Mouse (Mus musculus): ENCODE results near the gene Ap2a2. TPM values are rescaled to one million over a fixed set of nuclear protein-coding genes. Genes with fewer than 3 reads are reported as not detected.

The Ap2a2 gene
- 100 to 1,000 TPM; 226 to 243 TPM for total RNA-seq (2021)
- long read RNA-seq, experiment 1, full-length matches to known transcripts, result 160 of 291 reads
- long read RNA-seq, experiment 1, partial matches to known transcripts, result 23 of 291 reads
- long read RNA-seq, experiment 1, other reads (novel, unspliced or antisense), result 108 of 291 reads
- long read RNA-seq, experiment 2, full-length matches to known transcripts, result 271 of 460 reads
- long read RNA-seq, experiment 2, partial matches to known transcripts, result 38 of 460 reads
- long read RNA-seq, experiment 2, other reads (novel, unspliced or antisense), result 151 of 460 reads

GRCm38 (mm10) chr7:141561682-141562391 lies at the start of gene Ap2a2:
Ap2a2 (plus strand) TSS chr7:141562173.
- peak; percentile 28; the same call in 1 of the 2 replicates for TF ChIP-seq CTCF (conservative IDR thresholded peaks at IDR 0.05)
- peak; percentile 87 to 89 for DNase-seq (ENCODE audit: low spot score in 2 of 2)
- Histone ChIP-seq H3K4me3 (peak within 1 kb of the TSS; percentile 94), H3K27ac (peak within 1 kb of the TSS; percentile 95)

- Histone ChIP-seq H3K27ac (no peak overlapping the region), H3K4me3 (no peak overlapping the region)
- DNase-seq (ENCODE audit: low spot score in 2 of 2), result no peak
- TF ChIP-seq CTCF (conservative IDR thresholded peaks at IDR 0.05), result no peak
Measured at GRCm38 (mm10) chr7:141517638-141518037, 44.3 kb upstream of the Ap2a2 start.

- TF ChIP-seq CTCF (conservative IDR thresholded peaks at IDR 0.05), result no peak
- Histone ChIP-seq H3K4me3 (no peak overlapping the region), H3K27ac (no peak overlapping the region; the same call in 1 of the 2 replicates)
- DNase-seq (ENCODE audit: low spot score in 2 of 2), result no peak
Measured at GRCm38 (mm10) chr7:141518296-141518695, 43.7 kb upstream of the Ap2a2 start.

- DNase-seq (ENCODE audit: low spot score in 2 of 2), result no peak
- H3K27ac ChIP-seq, result peak overlapping the region; percentile 23; the same call in 1 of the 2 replicates
- H3K4me3 ChIP-seq, result no peak overlapping the region
- TF ChIP-seq CTCF (conservative IDR thresholded peaks at IDR 0.05), result no peak
Measured at GRCm38 (mm10) chr7:141518926-141519325, 43.0 kb upstream of the Ap2a2 start.

- H3K27ac ChIP-seq, result no peak overlapping the region; the same call in 1 of the 2 replicates
- TF ChIP-seq CTCF (conservative IDR thresholded peaks at IDR 0.05), result no peak
- no peak for DNase-seq (ENCODE audit: low spot score in 2 of 2)
- no peak overlapping the region for H3K4me3 ChIP-seq
Measured at GRCm38 (mm10) chr7:141519795-141520194, 42.2 kb upstream of the Ap2a2 start.

- no peak overlapping the region for H3K4me3 ChIP-seq
- no peak for TF ChIP-seq CTCF (conservative IDR thresholded peaks at IDR 0.05)
- H3K27ac ChIP-seq, result no peak overlapping the region
- no peak for DNase-seq (ENCODE audit: low spot score in 2 of 2)
Measured at GRCm38 (mm10) chr7:141523007-141523406, 39.0 kb upstream of the Ap2a2 start.

GRCm38 (mm10) chr7:141524271-141524670 lies 37.7 kb upstream of the Ap2a2 start:
- Histone ChIP-seq H3K4me3 (no peak overlapping the region), H3K27ac (no peak overlapping the region)
- no peak for TF ChIP-seq CTCF (conservative IDR thresholded peaks at IDR 0.05)
- DNase-seq (ENCODE audit: low spot score in 2 of 2), result no peak

GRCm38 (mm10) chr7:141524760-141525579 lies 37.0 kb upstream of the Ap2a2 start:
- peak; percentile 75 to 80 for DNase-seq (ENCODE audit: low spot score in 2 of 2)
- Histone ChIP-seq H3K27ac (no peak overlapping the region), H3K4me3 (no peak overlapping the region)
- peak; percentile 95 for TF ChIP-seq CTCF (conservative IDR thresholded peaks at IDR 0.05)

- TF ChIP-seq CTCF (conservative IDR thresholded peaks at IDR 0.05), result no peak; the same call in 1 of the 2 replicates
- DNase-seq (ENCODE audit: low spot score in 2 of 2), result no peak
- no peak overlapping the region for H3K4me3 ChIP-seq
- H3K27ac ChIP-seq, result peak overlapping the region; percentile 15; the same call in 1 of the 2 replicates
Measured at GRCm38 (mm10) chr7:141525580-141525925, 36.4 kb upstream of the Ap2a2 start.

GRCm38 (mm10) chr7:141535570-141535969 lies 26.4 kb upstream of the Ap2a2 start:
- TF ChIP-seq CTCF (conservative IDR thresholded peaks at IDR 0.05), result no peak
- Histone ChIP-seq H3K27ac (no peak overlapping the region), H3K4me3 (no peak overlapping the region)
- no peak for DNase-seq (ENCODE audit: low spot score in 2 of 2)

GRCm38 (mm10) chr7:141538852-141539555 lies 23.0 kb upstream of the Ap2a2 start:
- peak overlapping the region; percentile 85 for H3K4me3 ChIP-seq
- peak overlapping the region; percentile 95 for H3K27ac ChIP-seq
- no peak for DNase-seq (ENCODE audit: low spot score in 2 of 2)
- TF ChIP-seq CTCF (conservative IDR thresholded peaks at IDR 0.05), result no peak

- Histone ChIP-seq H3K4me3 (peak within 1 kb of the TSS; percentile 85), H3K27ac (peak within 1 kb of the TSS; percentile 95)
- DNase-seq (ENCODE audit: low spot score in 2 of 2), result peak; percentile 97 to 98
- no peak for TF ChIP-seq CTCF (conservative IDR thresholded peaks at IDR 0.05)
Measured at GRCm38 (mm10) chr7:141539556-141540311, 22.2 kb upstream of the Ap2a2 start, which contains the start of gene Chid1. Chid1 (minus strand) TSS chr7:141539857.

All from layer of hippocampus, adult 2 months (tissue).